Mouse (Mus musculus): Measurements from ENCODE around the gene Rubcn.

GRCm38 (mm10) chr16:32861813-32862385 lies 15.7 kb downstream of the Rubcn start:
- TF ChIP-seq CTCF (IDR thresholded peaks at IDR 0.05; ENCODE audit: control insufficient read depth, insufficient read depth, insufficient read length) (no peak), MAX (IDR thresholded peaks at IDR 0.05) (no peak)
